Mouse (Mus musculus) ES-E14 (cell line): ENCODE data around the gene Fblim1.

Experiments used
- CHD2 ChIP-seq: IDR thresholded peaks from 2 replicates; pipeline ENCODE4 v1.6.1; 2014; ENCODE audit warnings: mild to moderate bottlenecking, low read depth, low read length, inconsistent platforms
- HCFC1 ChIP-seq: IDR thresholded peaks from 2 replicates; pipeline ENCODE4 v1.6.1; 2012; ENCODE audit warnings: low read length, inconsistent platforms, borderline replicate concordance; ENCODE audit not compliant: insufficient read depth
- ZC3H11A ChIP-seq: IDR thresholded peaks from 2 replicates; pipeline ENCODE4 v1.6.1; 2012; ENCODE audit warnings: low read depth, mild to moderate bottlenecking, inconsistent platforms, low read length, borderline replicate concordance
- ZNF384 ChIP-seq: IDR thresholded peaks from 2 replicates; pipeline ENCODE4 v1.6.1; 2012; ENCODE audit warnings: low read depth, low read length, inconsistent platforms

DNA sequence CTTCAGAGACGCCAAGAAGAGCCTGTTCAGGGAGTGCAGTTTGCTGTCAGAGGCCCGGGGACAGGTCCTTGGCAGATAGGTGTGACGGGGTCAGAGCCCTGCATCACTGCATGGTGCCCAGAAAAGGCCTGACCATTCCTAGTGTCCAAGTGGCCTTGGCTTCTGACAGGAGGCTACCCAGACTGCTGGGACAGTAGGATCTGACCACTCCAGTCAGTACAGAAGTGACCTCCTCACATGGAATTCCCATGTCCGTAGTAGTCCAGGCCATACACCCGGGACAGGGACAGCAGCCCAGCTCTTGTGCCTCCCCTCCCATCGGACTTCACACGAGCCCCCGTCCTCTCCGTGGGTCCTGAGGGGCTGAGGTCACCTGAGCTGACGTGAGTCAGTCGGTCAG lies 24.1 kb upstream of the Fblim1 start:
- TF ChIP-seq CHD2 (no peak), ZNF384 (no peak), ZC3H11A (no peak), HCFC1 (no peak)
